Mouse (Mus musculus) right cerebral cortex, postnatal 14 days (tissue): ENCODE data around the gene Spats2l.

Experiments used
- DNase-seq: peaks from one replicate; pipeline ENCODE4 v3.0.0; 2022

Gene Spats2l

GRCm38 (mm10) chr1:57774001-57774667, at the start of gene Spats2l:
TSS of gene Spats2l (plus strand) at chr1:57774162.
- DNase-seq: peak; percentile 7

- DNase-seq: no peak
Measured at GRCm38 (mm10) chr1:57725268-57725667, 48.7 kb upstream of the Spats2l start.

GRCm38 (mm10) chr1:57735877-57736276, 38.1 kb upstream of the Spats2l start:
- no peak for DNase-seq

GRCm38 (mm10) chr1:57741740-57742139, 32.2 kb upstream of the Spats2l start:
- DNase-seq: no peak

GRCm38 (mm10) chr1:57742266-57742665, 31.7 kb upstream of the Spats2l start:
- DNase-seq: no peak

GRCm38 (mm10) chr1:57751781-57752180, 22.2 kb upstream of the Spats2l start:
- DNase-seq: peak; percentile 18

GRCm38 (mm10) chr1:57766396-57766795, 7.6 kb upstream of the Spats2l start:
- no peak for DNase-seq

GRCm38 (mm10) chr1:57773326-57773725, 636 bp upstream of the Spats2l start:
- DNase-seq: no peak

GRCm38 (mm10) chr1:57774668-57775495, 920 bp downstream of the Spats2l start:
- peak; percentile 68 for DNase-seq

- DNase-seq: no peak
Measured at GRCm38 (mm10) chr1:57775496-57775790, 1.5 kb downstream of the Spats2l start.

GRCm38 (mm10) chr1:57776671-57777281, 2.8 kb downstream of the Spats2l start:
- no peak for DNase-seq

GRCm38 (mm10) chr1:57784300-57784699, 10.3 kb downstream of the Spats2l start:
- no peak for DNase-seq

- no peak for DNase-seq
Measured at GRCm38 (mm10) chr1:57789831-57790230, 15.9 kb downstream of the Spats2l start.

GRCm38 (mm10) chr1:57792212-57792611, 18.2 kb downstream of the Spats2l start:
- DNase-seq: no peak

GRCm38 (mm10) chr1:57795838-57796237, 21.9 kb downstream of the Spats2l start:
- DNase-seq: no peak

GRCm38 (mm10) chr1:57799398-57799797, 25.4 kb downstream of the Spats2l start:
- no peak for DNase-seq

GRCm38 (mm10) chr1:57800846-57801245, 26.9 kb downstream of the Spats2l start:
- no peak for DNase-seq

- DNase-seq: no peak
Measured at GRCm38 (mm10) chr1:57806126-57806525, 32.2 kb downstream of the Spats2l start.

GRCm38 (mm10) chr1:57807882-57808281, 33.9 kb downstream of the Spats2l start:
- DNase-seq: no peak

GRCm38 (mm10) chr1:57810221-57810620, 36.3 kb downstream of the Spats2l start:
- no peak for DNase-seq

- no peak for DNase-seq
Measured at GRCm38 (mm10) chr1:57817103-57817502, 43.1 kb downstream of the Spats2l start.

- no peak for DNase-seq
Measured at GRCm38 (mm10) chr1:57820428-57820997, 46.6 kb downstream of the Spats2l start.

GRCm38 (mm10) chr1:57824966-57825759, 51.2 kb downstream of the Spats2l start:
- DNase-seq: no peak
